Mouse (Mus musculus): Measurements from ENCODE around the gene Eda. TPM values are rescaled to one million over a fixed set of nuclear protein-coding genes. Genes with fewer than 3 reads are reported as not detected.

Gene Eda
- polyA plus RNA-seq, 1 experiment from 2014 or later = 0.87 TPM

DNA sequence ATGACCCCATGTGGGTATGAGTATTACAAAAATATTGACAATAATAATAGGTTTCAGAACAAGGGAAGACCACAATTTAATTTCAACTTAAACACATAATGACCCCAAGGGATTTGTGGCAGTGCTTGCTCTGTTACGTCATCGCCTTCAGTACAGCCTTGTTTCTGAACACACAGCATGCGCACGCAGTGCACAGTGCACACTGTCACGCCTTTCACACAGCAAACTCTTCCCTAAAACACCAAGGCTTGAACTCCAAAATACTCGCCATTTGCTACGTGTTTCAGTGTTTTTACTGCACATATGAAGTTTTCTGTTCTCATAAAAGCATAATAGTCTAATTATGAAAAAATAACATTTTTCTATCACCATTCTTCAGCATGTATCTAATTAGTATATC is 468.1 kb downstream of the Eda start:
- 83% methylated on average over 7 of the region's 7 CpGs for whole genome bisulfite sequencing (ENCODE audit: insufficient replicate concordance)
- Histone ChIP-seq H3K4me2 (ENCODE audit: low read depth, low read length) (no peak overlapping the region), H3K27ac (ENCODE audit: low read length) (no peak overlapping the region), H3K9ac (ENCODE audit: low read depth, low read length) (no peak overlapping the region), H3K27me3 (ENCODE audit: control insufficient read depth, insufficient read depth, low read depth, low read length) (no peaks in the 10 kb centered on the region), H3K9me3 (replicated peaks; ENCODE audit: control insufficient read depth, low read length) (no peaks in the 10 kb centered on the region), H3K36me3 (ENCODE audit: control insufficient read depth, insufficient read depth) (no peaks in the 10 kb centered on the region), H3K4me1 (ENCODE audit: control insufficient read depth, low read depth, low read length) (no peaks in the 10 kb centered on the region), H3K4me3 (ENCODE audit: low read depth, low read length) (no peak overlapping the region)
- no peak for ATAC-seq (ENCODE audit: low read depth)

MicroRNAs within 50 kb of the gene (microRNA counts, 519-probe panel; counts per million panel counts)
- 2,565 counts per million, percentile 68 among the panel's probes with 10 or more counts for microRNA mmu-miR-676

Small RNAs within 50 kb of the gene (microRNA-seq; reads per million reads assigned to microRNA genes)
- gene Mir676 = 839 reads per million, percentile 74 among the genes with 10 or more reads in this experiment

Other genes starting within 250 kb of the Eda start
- gene Tmem28, start 154.6 kb upstream of the Eda start, polyA plus RNA-seq (2015; fragmentation: Nextera tagmentation; extraction: Ambion mirVana) = not detected in 2 replicates

Data from liver, embryonic 16.5 days (tissue).